Mouse (Mus musculus): ENCODE results near the gene Magi3. TPM values are rescaled to one million over a fixed set of nuclear protein-coding genes. Genes with fewer than 3 reads are reported as not detected.

Gene Magi3
- polyA plus RNA-seq, 1 experiment = not detected

DNA sequence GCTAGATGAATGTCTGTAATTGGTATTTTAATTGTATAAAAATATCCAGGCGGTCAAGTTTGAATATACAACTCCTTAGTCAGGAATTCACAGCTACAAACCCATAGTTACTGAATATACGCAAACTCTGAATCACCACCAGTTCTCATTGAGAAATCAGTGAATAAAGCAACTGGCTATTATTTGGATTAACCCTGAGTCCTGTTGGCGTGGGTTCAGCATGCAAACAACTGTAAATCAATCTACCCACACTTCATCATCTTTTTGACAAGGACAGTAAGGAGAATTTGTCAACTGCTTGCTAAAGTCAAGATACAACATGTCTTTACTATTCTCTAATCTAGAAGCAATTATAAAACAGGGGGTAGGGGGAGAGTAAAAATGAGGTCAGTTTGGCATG lies 110.7 kb downstream of the Magi3 start:
- no peak for TF ChIP-seq GATA1 (IDR thresholded peaks at IDR 0.05; ENCODE audit: low read length)

- no peak for TF ChIP-seq GATA1 (IDR thresholded peaks at IDR 0.05; ENCODE audit: low read length)
Observed at GRCm38 (mm10) chr3:104104942-104105341, 115.2 kb downstream of the Magi3 start.

DNA sequence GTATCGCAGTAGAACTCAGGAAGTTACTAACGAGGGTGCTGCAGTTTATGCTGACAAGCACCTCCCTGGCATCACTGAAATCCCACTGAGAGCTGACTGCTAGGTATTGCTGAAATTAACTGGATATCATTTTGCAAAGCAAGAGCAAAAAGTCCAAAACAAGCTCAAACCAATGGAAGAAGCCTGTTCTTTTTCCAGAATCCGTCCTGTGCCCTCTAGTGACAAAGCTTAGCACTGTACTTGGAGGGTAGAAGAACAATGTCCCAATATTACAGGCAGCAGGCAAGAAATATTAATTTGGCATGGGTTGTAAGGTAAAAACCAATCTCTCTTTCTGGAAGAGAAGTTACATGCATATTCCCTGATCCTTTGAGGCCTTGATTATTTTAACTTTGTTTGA lies 118.5 kb downstream of the Magi3 start:
- no peak for TF ChIP-seq GATA1 (IDR thresholded peaks at IDR 0.05; ENCODE audit: low read length)

DNA sequence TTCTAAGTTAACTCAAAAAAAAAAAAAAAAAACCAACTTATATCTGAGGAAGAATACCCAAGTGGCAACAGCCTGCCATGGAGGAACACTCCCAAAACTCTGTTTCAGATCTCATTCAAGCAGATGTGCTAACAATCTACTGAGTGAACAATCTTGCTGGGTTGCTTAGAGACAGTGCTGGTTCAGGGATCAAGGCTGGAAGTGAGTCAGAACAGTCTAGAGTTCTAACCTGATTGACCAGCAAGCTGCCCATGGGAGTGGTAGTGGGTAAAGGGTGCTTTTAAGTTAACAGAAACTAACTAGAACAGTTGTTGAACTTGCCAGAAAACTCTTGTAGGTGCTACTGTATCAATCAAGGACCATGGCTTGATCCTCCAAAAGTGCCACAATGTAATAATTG lies 118.9 kb downstream of the Magi3 start:
- no peak for TF ChIP-seq GATA1 (IDR thresholded peaks at IDR 0.05; ENCODE audit: low read length)

DNA sequence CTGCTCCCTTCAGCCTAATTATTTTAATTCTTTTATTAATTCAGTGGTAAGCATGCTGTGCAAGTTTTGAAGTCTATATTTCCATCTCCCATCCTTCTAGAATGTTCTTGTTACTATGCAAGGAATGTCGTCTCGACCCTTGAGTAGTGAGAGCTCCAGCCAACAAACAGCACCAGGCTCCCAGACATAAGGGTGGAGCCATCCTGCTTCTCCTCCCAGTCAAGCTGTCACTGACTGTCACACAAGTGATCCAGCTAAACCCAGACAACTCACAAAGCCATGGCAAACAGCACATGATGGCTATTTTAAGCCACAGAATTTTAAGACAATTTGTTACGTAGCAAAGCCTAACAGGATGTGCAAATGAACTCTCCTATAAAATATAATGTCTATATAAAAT lies 124.2 kb downstream of the Magi3 start:
- no peak for TF ChIP-seq GATA1 (IDR thresholded peaks at IDR 0.05; ENCODE audit: low read length)

DNA sequence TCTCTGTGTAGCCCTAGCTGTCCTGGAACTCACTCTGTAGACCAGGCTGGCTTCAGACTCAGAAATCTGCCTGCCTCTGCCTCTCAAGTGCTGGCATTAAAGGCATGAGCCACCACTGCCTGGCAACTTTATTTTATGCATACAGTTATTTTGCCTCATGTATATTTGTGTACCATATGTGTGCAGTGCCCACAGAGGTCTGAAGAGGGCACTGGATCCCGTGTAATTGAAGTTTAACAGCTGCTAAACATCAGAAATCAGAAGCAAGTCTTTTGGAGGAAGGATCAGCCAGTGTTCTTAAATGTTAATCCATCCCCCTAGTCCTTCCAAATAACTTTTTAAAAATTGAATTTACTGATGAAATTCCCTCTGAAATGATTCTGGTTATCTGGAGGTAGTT lies 125.5 kb downstream of the Magi3 start:
- TF ChIP-seq GATA1 (IDR thresholded peaks at IDR 0.05; ENCODE audit: low read length) = no peak

DNA sequence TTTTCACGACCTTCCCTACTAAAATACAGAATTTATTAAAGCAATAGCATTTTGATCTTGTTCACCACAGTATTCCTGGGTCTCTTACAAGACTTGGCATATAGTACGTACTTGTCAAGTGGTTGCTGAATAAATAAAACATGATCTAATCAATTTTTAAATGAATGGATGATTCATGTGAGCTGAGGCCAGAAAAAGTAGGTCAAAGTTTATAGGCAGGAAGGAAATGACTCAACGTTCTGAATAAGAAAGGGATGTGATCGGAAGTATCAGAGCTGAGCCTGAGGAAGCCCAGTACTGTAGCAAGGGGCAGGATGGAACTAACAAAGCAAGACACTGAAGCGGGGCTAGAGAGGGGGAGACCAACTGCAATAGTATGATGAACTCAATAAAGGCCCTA lies 127.4 kb downstream of the Magi3 start:
- TF ChIP-seq GATA1 (IDR thresholded peaks at IDR 0.05; ENCODE audit: low read length) = no peak

DNA sequence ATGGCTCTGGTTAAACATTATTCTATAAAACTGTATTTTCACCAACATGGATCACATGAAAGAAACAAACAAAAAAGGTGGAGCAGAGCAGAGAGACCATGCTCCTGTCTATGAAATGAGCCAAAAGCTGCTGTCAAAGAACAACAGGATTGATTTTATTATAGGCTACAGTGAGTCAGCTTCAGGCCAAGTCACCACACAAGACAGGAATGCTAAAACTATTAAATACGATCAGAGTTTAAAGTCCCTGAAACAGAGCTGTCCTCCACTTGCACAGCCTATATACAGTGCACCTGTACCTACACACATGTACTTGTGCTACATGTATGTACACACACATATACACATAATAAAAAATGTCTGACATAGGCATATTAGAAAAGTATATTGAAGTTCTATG lies 138.1 kb downstream of the Magi3 start:
- TF ChIP-seq GATA1 (IDR thresholded peaks at IDR 0.05; ENCODE audit: low read length) = no peak

DNA sequence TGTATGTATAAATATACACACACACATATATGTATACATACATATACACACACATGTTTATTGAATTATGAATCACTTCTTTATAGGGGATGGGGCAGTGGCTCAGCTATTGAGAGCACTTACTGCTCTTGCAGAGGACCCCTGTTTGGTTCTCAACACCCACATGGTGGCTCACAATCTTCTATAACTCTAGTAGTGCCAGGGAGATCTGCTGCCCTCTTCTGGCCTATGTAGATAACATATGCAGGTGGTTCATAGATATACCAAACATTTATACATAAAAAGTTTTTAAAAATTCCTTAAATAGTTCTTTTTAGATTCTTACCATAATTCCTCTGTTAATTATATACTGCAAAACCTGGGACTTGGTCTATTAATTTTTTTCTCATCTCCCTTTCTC lies 141.4 kb downstream of the Magi3 start:
- TF ChIP-seq GATA1 (IDR thresholded peaks at IDR 0.05; ENCODE audit: low read length) = no peak

GRCm38 (mm10) chr3:104069395-104069794 lies 150.8 kb downstream of the Magi3 start:
- TF ChIP-seq GATA1 (IDR thresholded peaks at IDR 0.05; ENCODE audit: low read length) = no peak

DNA sequence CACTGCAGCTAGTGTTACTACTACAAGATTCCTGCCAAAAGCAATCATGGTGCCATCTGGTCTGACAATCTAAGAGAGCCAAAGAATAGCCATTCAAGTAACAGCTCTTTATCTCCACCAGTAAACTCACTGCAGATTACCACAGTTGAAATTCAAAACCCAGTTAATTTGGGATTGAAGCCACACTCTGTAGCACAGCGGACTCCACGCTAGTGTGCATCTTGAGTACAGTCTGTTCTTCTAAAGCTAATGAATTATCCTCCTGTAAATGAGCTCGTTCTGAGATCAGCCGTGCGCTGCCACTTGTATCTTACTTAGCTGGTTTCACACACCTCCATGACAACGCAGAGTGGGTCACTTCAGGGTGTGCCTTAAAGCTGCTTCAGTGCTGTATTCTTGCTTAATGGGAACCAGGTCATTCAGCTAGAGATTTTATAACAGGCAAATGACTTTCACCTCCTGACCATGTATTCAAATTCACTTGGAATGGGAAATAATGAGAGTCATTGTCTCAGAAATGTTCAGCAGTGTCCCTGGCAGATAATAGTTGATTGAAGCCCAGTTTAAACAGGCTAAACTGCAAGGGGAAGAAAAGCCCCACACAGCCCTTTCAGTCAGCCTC lies 161.1 kb downstream of the Magi3 start:
- TF ChIP-seq GATA1 (IDR thresholded peaks at IDR 0.05; ENCODE audit: low read length) = no peak

DNA sequence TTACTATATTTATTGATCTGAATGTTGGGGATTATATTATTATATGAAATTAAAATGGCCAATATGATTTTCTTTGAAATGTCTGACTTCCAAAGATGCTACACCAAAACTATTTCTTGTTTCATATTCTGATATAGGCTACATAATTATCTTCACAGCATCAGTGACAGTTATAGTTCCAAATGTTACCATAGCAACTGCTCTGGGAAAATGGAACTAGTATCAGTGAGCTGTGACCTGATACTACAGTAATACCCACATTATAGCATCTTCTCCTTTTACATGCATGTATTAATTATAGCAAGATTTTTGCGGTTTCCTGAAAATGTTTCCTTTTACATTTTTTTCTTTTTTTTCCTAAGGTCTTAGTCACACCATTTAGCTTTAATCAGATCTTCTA lies 187.4 kb downstream of the Magi3 start:
- TF ChIP-seq GATA1 (IDR thresholded peaks at IDR 0.05; ENCODE audit: low read length) = no peak

DNA sequence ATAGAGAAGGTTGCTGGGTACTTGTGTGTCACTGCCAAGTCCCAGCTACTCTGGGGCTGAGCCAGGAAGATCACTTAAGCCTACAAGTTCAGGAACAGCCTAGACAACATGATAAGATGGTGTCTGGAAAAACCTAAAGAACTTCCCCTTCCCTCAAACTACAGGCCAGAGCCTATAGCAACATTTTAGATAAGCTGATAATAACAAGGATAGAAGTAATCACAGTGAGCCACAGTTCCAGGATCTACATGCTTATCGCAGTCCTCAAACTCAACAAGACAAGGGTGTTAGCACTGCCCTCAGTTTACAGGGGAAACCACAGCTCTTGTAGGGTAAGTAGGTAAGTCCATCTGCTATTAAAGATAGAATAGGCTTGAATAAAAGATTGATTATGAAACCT lies 188.1 kb downstream of the Magi3 start:
- TF ChIP-seq GATA1 (IDR thresholded peaks at IDR 0.05; ENCODE audit: low read length) = peak; percentile 29

GRCm38 (mm10) chr3:104026938-104027337 lies 193.2 kb downstream of the Magi3 start:
- TF ChIP-seq GATA1 (IDR thresholded peaks at IDR 0.05; ENCODE audit: low read length) = no peak

DNA sequence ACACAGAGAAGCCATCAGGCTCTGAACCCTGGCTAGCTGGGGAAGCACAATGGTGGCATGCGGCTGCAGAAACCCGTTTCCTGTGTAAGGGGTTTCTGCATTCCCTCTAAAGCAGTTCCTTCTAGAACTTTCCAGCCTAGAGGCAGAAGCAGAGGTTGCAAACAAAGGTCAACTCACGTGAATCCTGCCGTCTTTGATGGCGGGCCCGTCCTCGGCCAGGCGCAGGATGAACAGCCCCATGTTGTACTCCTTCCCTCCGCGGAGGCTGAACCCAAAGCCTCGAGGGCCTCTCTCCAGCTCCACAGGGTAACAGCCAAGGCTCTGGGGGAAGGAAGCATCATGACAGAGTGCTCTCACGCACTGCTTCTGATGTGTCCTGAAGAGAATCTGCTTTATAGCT lies 200.1 kb downstream of the Magi3 start:
- TF ChIP-seq GATA1 (IDR thresholded peaks at IDR 0.05; ENCODE audit: low read length) = no peak

- no peak for TF ChIP-seq GATA1 (IDR thresholded peaks at IDR 0.05; ENCODE audit: low read length)
Observed at GRCm38 (mm10) chr3:104019453-104019852, 200.7 kb downstream of the Magi3 start.

DNA sequence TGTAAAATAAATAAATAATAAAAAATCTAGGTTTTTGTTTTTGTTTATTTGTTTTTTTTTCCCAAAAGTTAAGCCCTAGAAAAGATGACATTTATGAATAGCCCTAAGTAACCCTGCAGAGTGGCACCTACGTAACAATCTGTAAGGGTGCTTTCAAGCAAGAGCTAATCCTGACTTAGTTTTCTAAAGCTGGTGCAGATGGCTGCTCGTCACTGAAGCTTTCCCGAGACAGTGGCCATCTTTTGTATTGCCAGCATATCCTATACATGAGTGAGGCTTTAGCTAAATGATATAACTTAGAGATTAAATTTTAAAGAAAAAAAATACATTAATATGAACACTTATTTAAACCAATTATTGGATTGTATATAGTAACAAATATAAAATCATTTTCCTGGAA lies 202.2 kb downstream of the Magi3 start:
- TF ChIP-seq GATA1 (IDR thresholded peaks at IDR 0.05; ENCODE audit: low read length) = no peak

DNA sequence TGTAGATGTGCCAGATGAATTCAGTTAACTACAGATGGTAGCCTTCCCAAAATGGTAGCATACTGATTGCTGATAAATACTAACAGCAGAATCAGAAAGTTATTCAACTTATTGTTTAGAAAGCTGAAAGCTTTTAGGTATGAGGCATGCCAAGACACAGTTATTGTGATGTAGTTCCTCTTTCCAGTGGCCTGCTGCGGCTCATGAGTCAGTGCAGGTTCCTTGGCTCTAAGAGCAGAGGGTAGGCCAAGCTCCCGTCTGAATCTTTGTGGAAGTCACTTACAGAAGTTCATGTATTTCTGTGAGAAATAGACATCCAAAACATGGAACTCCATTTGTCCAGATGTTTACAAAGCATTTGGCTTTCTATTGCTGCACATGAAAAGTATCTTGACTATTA lies 208.2 kb downstream of the Magi3 start:
- no peak for TF ChIP-seq GATA1 (IDR thresholded peaks at IDR 0.05; ENCODE audit: low read length)
